Mouse (Mus musculus) olfactory bulb, adult 2 months (tissue): ENCODE results near the gene Fam69a.

ENCODE experiments used
- CTCF ChIP-seq: fragments of 200-500 bp; IDR thresholded peaks from 2 replicates; pipeline ENCODE4 v1.5.1; 2012; ENCODE audit warnings: low read depth, mild to moderate bottlenecking, low read length, moderate library complexity; ENCODE audit not compliant: insufficient read depth
- POLR2A ChIP-seq: fragments of 200-500 bp; IDR thresholded peaks from 2 replicates; pipeline ENCODE4 v1.6.1; 2012; ENCODE audit warnings: mild to moderate bottlenecking, low read depth, low read length, moderate library complexity; ENCODE audit not compliant: insufficient read depth

GRCm38 (mm10) chr5:108015422-108015821 is 28.5 kb upstream of the Fam69a start:
- no peak for TF ChIP-seq POLR2A
- no peak for TF ChIP-seq CTCF
